Comparison of ENCODE assay signal across 22 mouse cellular contexts in the genomic region with DNA sequence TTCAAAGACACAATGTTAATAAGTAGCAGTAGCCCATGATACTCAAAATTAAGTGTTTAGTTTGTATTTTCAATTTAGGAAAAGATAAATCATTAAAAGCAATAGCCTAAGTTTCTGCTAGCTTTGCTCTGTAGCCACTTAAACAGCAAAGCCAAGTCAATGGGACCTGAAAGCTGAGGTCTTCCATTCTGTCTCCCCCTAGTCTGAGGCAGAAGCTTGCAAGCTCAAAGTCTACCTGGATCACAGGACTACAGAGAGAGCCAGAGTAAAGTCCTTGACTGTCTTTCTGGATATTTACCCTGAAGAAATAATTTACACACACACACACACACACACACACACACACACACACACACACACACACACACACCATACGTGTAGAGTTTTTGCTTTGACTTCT. TPM values are rescaled to one million over a fixed set of nuclear protein-coding genes. Genes with fewer than 3 reads are reported as not detected.
"Had no signal": no experiment of that assay in that cellular context is flagged by ENCODE, and none has a peak within 500 bp of the region (broad histone marks: within the 10 kb centered on the region; RNA-seq: fewer than 3 reads in every experiment).

No protein-coding gene starts in this region.

- H3K9ac ChIP-seq: lung, embryonic 15.5 days; midbrain, embryonic 13.5 days; midbrain, embryonic 15.5 days; neural tube, embryonic 12.5 days; stomach, embryonic 15.5 days had no signal

- H3K36me3 ChIP-seq: lung, embryonic 15.5 days; midbrain, embryonic 13.5 days; midbrain, embryonic 15.5 days; neural tube, embryonic 12.5 days; stomach, embryonic 15.5 days had no signal

- H3K27me3 ChIP-seq: midbrain, embryonic 15.5 days; neural tube, embryonic 12.5 days; stomach, embryonic 15.5 days had no signal

- H3K4me1 ChIP-seq: lung, embryonic 15.5 days; megakaryocyte, embryonic 14.5 days; neural tube, embryonic 12.5 days; stomach, embryonic 15.5 days had no signal

- H3K4me3 ChIP-seq: lung, embryonic 15.5 days; megakaryocyte, embryonic 14.5 days; midbrain, embryonic 13.5 days; midbrain, embryonic 15.5 days; neural tube, embryonic 12.5 days; stomach, embryonic 15.5 days had no signal

- H3K9me3 ChIP-seq: lung, embryonic 15.5 days; midbrain, embryonic 13.5 days; midbrain, embryonic 15.5 days; neural tube, embryonic 12.5 days; stomach, embryonic 15.5 days had no signal

- ATAC-seq: lung, postnatal 0 days; midbrain, embryonic 13.5 days; midbrain, embryonic 15.5 days had no signal

- DNase-seq: lung, adult 2 months; lung, postnatal 14 days; lung, postnatal 36 days; right cerebral cortex, postnatal 14 days; thymus, adult 2 months; thymus, postnatal 25 days; thymus, postnatal 4 days had no signal

- H3K4me2 ChIP-seq: lung, embryonic 15.5 days; midbrain, embryonic 11.5 days; midbrain, embryonic 13.5 days; midbrain, embryonic 15.5 days; neural tube, embryonic 12.5 days; stomach, embryonic 15.5 days had no signal

- H3K27ac ChIP-seq: lung, embryonic 15.5 days; macrophage; midbrain, embryonic 13.5 days; midbrain, embryonic 15.5 days; neural tube, embryonic 12.5 days; stomach, embryonic 15.5 days; stomach, postnatal 0 days had no signal

RNA-seq across cellular contexts. Expression of a gene that starts 10.4 kb away (rescaled TPM):
- polyA plus RNA-seq: macrophage; spleen, adult 2 months; thymus, adult 2 months; urinary bladder, adult 2 months had no signal

RNA-seq across cellular contexts. Expression of a gene that starts 22.8 kb away (rescaled TPM):
- polyA plus RNA-seq: macrophage had no signal

RNA-seq across cellular contexts. Expression of a gene that starts 43.2 kb away (rescaled TPM):
- polyA plus RNA-seq: lung, embryonic 15.5 days; lung, postnatal 0 days; macrophage; midbrain, postnatal 0 days; neural tube, embryonic 14.5 days; testis, adult 2 months; urinary bladder, adult 2 months had no signal
